Mouse (Mus musculus) hindbrain, embryonic 13.5 days (tissue): ENCODE results near the gene Kcnq2. TPM values are rescaled to one million over a fixed set of nuclear protein-coding genes. Genes with fewer than 3 reads are reported as not detected.

ENCODE experiments used
- ATAC-seq: fragments of 200-750 bp; cut with Nextera tagmentation; 2 replicates; pipeline ENCODE4 v1.8.0; 2017; ENCODE audit warnings: moderate TSS enrichment; ENCODE audit not compliant: low FRiP score
- H3K27ac ChIP-seq: fragments of 300-500 bp; sonication (generic); 2 replicates; pipeline ENCODE4 v1.5.1; 2015; ENCODE audit warnings: inconsistent platforms, mild to moderate bottlenecking, moderate library complexity
- H3K27me3 ChIP-seq: fragments of 300-500 bp; sonication (generic); 2 replicates; pipeline ENCODE4 v1.6.1; 2015; ENCODE audit warnings: mild to moderate bottlenecking, inconsistent platforms
- H3K36me3 ChIP-seq: fragments of 300-500 bp; sonication (generic); 2 replicates; pipeline ENCODE4 v1.6.1; 2015; ENCODE audit warnings: mild to moderate bottlenecking, inconsistent platforms
- H3K4me1 ChIP-seq: fragments of 300-500 bp; sonication (generic); replicated peaks from 2 replicates; pipeline ENCODE4 v1.6.1; 2015; ENCODE audit warnings: inconsistent platforms
- H3K4me2 ChIP-seq: fragments of 300-500 bp; sonication (generic); 2 replicates; pipeline ENCODE4 v1.6.1; 2015; ENCODE audit warnings: inconsistent platforms, mild to moderate bottlenecking, moderate library complexity
- H3K4me3 ChIP-seq: fragments of 300-500 bp; sonication (generic); 2 replicates; pipeline ENCODE4 v1.5.1; 2015; ENCODE audit warnings: mild to moderate bottlenecking, inconsistent platforms
- H3K9ac ChIP-seq: fragments of 300-500 bp; sonication (generic); 2 replicates; pipeline ENCODE4 v1.6.1; 2015; ENCODE audit warnings: mild to moderate bottlenecking, inconsistent platforms
- H3K9me3 ChIP-seq: fragments of 300-500 bp; sonication (generic); 2 replicates; pipeline ENCODE4 v1.6.1; 2016; ENCODE audit warnings: inconsistent platforms
- WGBS: fragments of 180-500 bp; shearing (Covaris S2); methylation state at CpG from one replicate; pipeline ENCODE4 v1.1.7; 2015; 5-methylcytosine and 5-hydroxymethylcytosine counted together
- polyA plus RNA-seq: library from polyadenylated mRNA; unstranded; fragments of >200 nt; fragmentation: Nextera tagmentation; extraction: Ambion mirVana; gene quantifications from 2 replicates; pipeline ENCODE4 v1.2.1, GENCODE M21; 2015

The Kcnq2 gene
- polyA plus RNA-seq, 1 experiment from 2014 or later, result 50.0 TPM

DNA sequence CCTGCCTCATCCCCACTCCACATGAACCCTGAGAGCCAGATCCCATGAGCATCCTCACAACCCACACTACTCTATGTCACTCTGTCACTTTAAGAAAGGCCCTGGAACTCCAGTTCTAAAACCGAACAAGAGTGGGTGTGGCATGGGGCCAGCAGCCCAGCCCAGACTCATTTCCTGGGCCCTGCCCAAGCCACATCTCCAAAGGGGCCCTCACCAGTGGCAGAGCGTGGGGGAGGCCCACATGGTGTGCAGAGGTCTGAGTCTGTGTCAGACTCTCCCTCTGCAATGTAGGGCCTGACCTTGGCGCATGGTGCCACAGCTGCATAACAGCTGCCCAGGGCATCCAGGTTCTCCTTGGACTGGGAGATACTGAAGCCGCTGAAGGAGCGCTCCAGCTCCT, 54.2 kb downstream of the Kcnq2 start:
- no peak overlapping the region for H3K9ac ChIP-seq
- H3K4me1 ChIP-seq, result peaks cover 10% of the 10 kb centered on the region; the same call in 1 of the 2 replicates
- no peak overlapping the region for H3K4me3 ChIP-seq
- H3K27ac ChIP-seq, result no peak overlapping the region
- H3K27me3 ChIP-seq, result no peaks in the 10 kb centered on the region
- no peak overlapping the region for H3K4me2 ChIP-seq
- no peaks in the 10 kb centered on the region for H3K9me3 ChIP-seq
- peaks cover 76% of the 10 kb centered on the region for H3K36me3 ChIP-seq
- no peak; the same call in 1 of the 2 replicates for ATAC-seq
- 73% methylated on average over 5 of the region's 5 CpGs for WGBS

DNA sequence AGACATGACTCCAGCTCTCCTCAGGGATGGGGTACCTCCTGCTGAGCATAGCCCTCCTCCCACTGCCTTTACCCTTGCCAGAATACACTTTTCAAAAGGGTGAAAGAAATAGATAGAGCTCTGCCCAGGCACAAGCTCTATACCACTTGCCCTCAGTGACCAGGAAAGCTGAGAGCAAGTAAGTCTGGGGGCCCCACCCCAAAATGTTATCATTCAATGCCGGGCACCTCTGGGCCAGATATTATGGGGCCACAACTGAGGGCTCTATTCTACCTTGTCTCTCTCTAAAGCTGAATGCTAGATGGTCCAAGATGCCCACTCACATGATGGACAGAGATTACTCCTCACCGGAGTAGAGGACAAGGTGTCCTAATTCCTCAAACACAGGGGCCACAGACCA, 55.6 kb downstream of the Kcnq2 start:
- Histone ChIP-seq H3K27me3 (no peaks in the 10 kb centered on the region), H3K4me2 (no peak overlapping the region), H3K27ac (no peak overlapping the region), H3K9me3 (no peaks in the 10 kb centered on the region), H3K36me3 (peaks cover 64% of the 10 kb centered on the region), H3K4me1 (peaks cover 13% of the 10 kb centered on the region; the same call in 1 of the 2 replicates), H3K9ac (no peak overlapping the region), H3K4me3 (no peak overlapping the region)
- 85% methylated on average over 2 of the region's 2 CpGs for WGBS
- ATAC-seq, result no peak

DNA sequence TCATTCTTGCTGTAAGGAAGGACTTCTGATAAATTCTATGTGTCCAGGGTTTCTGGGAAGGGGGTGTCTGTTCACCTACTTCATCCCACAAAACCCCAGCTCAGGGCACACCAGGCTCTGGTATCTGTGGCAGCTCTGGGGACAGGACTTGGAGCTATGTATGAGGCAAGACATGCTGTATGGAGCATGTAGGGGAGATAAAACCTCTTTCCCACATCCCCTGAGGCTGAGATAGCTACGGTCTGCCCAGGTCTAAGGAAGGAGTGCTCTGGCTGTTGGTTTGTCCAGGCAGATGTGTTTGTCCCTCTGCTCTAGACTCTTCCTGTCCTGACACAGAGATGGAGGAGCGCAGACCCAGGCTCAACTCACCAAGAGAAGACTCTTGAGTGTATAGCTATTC, 56.2 kb downstream of the Kcnq2 start:
- Histone ChIP-seq H3K36me3 (peaks cover 58% of the 10 kb centered on the region), H3K9ac (no peak overlapping the region), H3K4me1 (peaks cover 9% of the 10 kb centered on the region; the same call in 1 of the 2 replicates), H3K27me3 (no peaks in the 10 kb centered on the region), H3K4me3 (no peak overlapping the region), H3K27ac (no peak overlapping the region), H3K9me3 (no peaks in the 10 kb centered on the region), H3K4me2 (no peak overlapping the region)
- WGBS, result 92% methylated on average over 2 of the region's 2 CpGs
- no peak for ATAC-seq

DNA sequence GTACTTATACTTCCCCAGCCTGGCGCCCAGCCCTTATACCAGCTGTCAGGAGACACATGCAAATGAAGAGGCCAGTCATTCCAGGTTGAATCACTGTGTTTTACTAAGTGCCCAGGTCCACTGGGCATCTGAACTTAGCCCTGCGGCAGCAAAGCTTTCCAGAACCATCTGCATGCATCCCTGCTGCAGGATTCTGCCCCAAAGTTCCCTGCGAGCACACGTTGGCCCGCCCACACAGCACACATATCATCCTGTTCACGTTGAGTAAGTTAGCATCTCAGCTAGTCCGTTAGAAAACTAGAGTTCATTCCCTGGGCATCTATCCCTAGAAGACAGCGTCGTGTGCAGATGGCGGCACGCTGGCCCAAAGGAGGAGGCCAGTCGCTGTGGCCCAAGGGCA, 59.6 kb downstream of the Kcnq2 start:
- no peak overlapping the region for H3K9ac ChIP-seq
- H3K4me3 ChIP-seq, result no peak overlapping the region
- no peak overlapping the region for H3K4me2 ChIP-seq
- H3K9me3 ChIP-seq, result no peaks in the 10 kb centered on the region
- peaks cover 5% of the 10 kb centered on the region; the same call in 1 of the 2 replicates for H3K4me1 ChIP-seq
- H3K36me3 ChIP-seq, result peaks cover 25% of the 10 kb centered on the region
- no peak for ATAC-seq
- H3K27me3 ChIP-seq, result no peaks in the 10 kb centered on the region
- WGBS, result 85% methylated on average over 12 of the region's 12 CpGs
- H3K27ac ChIP-seq, result no peak overlapping the region; the same call in 1 of the 2 replicates

GRCm38 (mm10) chr2:181072403-181072714, 62.7 kb downstream of the Kcnq2 start:
- Histone ChIP-seq H3K36me3 (0 out of 2 replicates have a peak, but pooled peaks cover 3% of the 10 kb centered on the region), H3K4me2 (no peak overlapping the region), H3K4me3 (no peak overlapping the region), H3K27me3 (no peaks in the 10 kb centered on the region), H3K9ac (no peak overlapping the region), H3K4me1 (peaks cover 5% of the 10 kb centered on the region; the same call in 1 of the 2 replicates), H3K9me3 (no peaks in the 10 kb centered on the region), H3K27ac (no peak overlapping the region)
- WGBS, result 3% methylated on average over 1 of the region's 1 CpGs
- ATAC-seq, result 0 out of 2 replicates have a peak, but pooled peaks have one; percentile 14

DNA sequence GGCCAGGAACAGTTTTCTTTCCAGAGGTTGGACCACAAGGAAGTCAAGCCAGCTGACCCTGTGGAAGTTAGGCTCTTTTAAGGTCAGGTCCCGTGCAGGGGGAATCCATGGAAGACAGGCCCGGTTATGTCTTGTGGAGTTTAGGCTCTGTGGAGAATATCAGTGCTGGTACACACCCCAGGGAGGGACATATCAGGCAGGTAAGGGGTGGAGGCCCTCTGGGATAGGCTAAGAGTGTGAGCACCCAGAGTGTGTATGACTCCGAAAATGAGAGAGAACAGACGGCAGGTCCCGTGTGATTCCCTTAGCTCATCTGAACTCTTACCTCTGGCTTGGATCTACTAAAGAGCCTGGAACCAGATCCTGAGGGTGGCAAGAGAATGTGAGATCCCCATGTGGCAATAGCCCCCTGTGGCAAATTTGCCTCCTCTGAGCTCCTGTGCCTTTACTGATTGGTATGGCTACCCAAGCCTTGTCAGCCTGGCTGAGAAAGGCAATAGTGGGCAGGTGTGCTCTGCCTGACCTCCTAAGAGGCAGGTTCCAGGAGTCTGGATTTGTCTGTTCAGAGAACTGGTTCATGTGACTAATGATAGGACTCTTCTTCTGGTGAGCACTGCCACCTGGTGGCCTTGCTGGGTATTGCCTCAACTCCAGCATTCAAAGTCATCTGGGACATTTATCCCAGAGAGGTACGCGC, 63.2 kb downstream of the Kcnq2 start:
- no peak overlapping the region for H3K4me2 ChIP-seq
- H3K27me3 ChIP-seq, result no peaks in the 10 kb centered on the region
- WGBS, result 61% methylated on average over 7 of the region's 7 CpGs
- H3K4me1 ChIP-seq, result peaks cover 5% of the 10 kb centered on the region; the same call in 1 of the 2 replicates
- no peaks in the 10 kb centered on the region for H3K9me3 ChIP-seq
- peak; percentile 67; the same call in 1 of the 2 replicates for ATAC-seq
- H3K36me3 ChIP-seq, result 0 out of 2 replicates have a peak, but pooled peaks cover 3% of the 10 kb centered on the region
- H3K9ac ChIP-seq, result no peak overlapping the region
- H3K27ac ChIP-seq, result no peak overlapping the region
- no peak overlapping the region for H3K4me3 ChIP-seq

DNA sequence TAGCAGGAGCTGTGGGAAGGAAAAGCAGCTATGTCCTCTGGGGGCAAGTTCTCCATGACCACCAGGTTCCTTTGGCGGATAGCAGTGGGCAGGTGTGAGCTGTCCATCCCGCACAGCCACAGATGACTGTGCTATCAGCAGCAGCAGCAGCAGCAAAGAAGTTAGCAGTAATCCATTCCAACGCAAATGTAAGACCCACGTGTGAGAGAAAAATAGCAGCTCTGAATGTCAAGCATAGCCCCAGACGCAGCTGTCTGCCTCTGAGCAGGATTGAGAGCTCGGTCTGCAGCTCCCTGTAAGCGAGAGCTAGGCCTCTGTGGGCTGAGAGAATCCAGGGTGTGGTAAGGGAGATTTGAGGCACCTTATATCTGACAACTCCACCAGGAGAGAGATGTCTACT, 65.0 kb downstream of the Kcnq2 start:
- 67% methylated on average over 7 of the region's 7 CpGs for WGBS
- no peaks in the 10 kb centered on the region for H3K27me3 ChIP-seq
- ATAC-seq, result no peak

DNA sequence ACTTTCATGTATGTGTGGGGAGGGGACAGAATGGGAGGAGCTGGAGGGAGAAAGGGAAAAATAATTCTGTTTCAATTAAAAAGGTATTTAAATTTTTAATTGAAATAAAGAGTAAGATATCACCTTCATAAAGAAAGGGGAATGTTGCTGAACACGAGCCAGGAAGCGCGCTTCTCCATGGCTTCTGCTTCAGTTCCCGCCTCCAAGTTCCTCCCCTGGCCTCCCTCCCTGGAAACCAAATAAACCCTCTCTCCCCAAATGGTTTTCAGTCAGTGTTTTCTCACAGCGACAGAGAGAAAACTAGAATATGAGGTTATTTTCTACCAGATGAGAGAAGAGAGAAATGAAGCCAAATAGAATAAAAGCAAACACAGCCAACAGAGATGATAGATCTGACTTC, 66.6 kb downstream of the Kcnq2 start:
- WGBS, result 77% methylated on average over 5 of the region's 5 CpGs
- Histone ChIP-seq H3K27ac (no peak overlapping the region), H3K27me3 (no peaks in the 10 kb centered on the region), H3K4me2 (no peak overlapping the region), H3K4me1 (no peaks in the 10 kb centered on the region), H3K36me3 (no peaks in the 10 kb centered on the region), H3K9ac (no peak overlapping the region), H3K9me3 (no peaks in the 10 kb centered on the region), H3K4me3 (no peak overlapping the region)
- ATAC-seq, result no peak

More for the DNA sequence above, 65.0 kb downstream of the Kcnq2 start:
- no peak overlapping the region for H3K4me2 ChIP-seq
- H3K36me3 ChIP-seq, result no peaks in the 10 kb centered on the region
- H3K9ac ChIP-seq, result 0 out of 2 replicates have a peak overlapping the region, but pooled peaks have one; percentile 8
- H3K4me1 ChIP-seq, result no peaks in the 10 kb centered on the region
- H3K9me3 ChIP-seq, result no peaks in the 10 kb centered on the region
- no peak overlapping the region for H3K4me3 ChIP-seq
- H3K27ac ChIP-seq, result 0 out of 2 replicates have a peak overlapping the region, but pooled peaks have one; percentile 8

DNA sequence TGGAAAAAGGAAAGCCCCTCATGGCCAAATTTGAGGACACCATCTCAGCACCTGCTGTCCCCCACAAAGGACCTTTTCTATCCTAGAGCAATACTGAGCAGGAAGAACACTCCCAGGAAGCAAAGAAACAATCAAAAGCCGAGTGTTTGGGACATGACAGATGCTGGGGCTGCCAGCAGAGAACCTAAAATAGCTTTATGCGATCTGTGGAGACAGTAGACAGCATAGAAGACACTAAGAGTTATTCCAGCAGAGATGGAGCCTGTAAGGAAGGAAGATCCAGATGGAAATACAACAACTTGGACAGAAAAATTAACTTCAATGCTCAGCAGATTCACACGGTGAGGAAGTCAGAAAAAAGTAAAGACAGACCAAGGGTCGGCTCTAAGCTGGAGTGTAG, 69.3 kb downstream of the Kcnq2 start:
- no peaks in the 10 kb centered on the region for H3K36me3 ChIP-seq
- H3K9ac ChIP-seq, result no peak overlapping the region
- H3K9me3 ChIP-seq, result no peaks in the 10 kb centered on the region
- 0 out of 2 replicates have a peak, but pooled peaks cover 9% of the 10 kb centered on the region for H3K27me3 ChIP-seq
- ATAC-seq, result no peak
- no peak overlapping the region for H3K4me2 ChIP-seq
- no peak overlapping the region for H3K27ac ChIP-seq
- no peak overlapping the region for H3K4me3 ChIP-seq
- WGBS, result 76% methylated on average over 4 of the region's 4 CpGs
- H3K4me1 ChIP-seq, result no peaks in the 10 kb centered on the region

- Histone ChIP-seq H3K27me3 (0 out of 2 replicates have a peak, but pooled peaks cover 14% of the 10 kb centered on the region), H3K4me3 (no peak overlapping the region), H3K9ac (no peak overlapping the region), H3K4me1 (peaks cover 31% of the 10 kb centered on the region), H3K36me3 (no peaks in the 10 kb centered on the region), H3K27ac (no peak overlapping the region), H3K4me2 (no peak overlapping the region), H3K9me3 (no peaks in the 10 kb centered on the region)
- 13% methylated on average over 5 of the region's 5 CpGs for WGBS
- ATAC-seq, result peak; percentile 69; the same call in 1 of the 2 replicates
These were observed 75.0 kb downstream of the Kcnq2 start for GRCm38 (mm10) chr2:181060127-181060526.

- ATAC-seq, result no peak
- H3K36me3 ChIP-seq, result no peaks in the 10 kb centered on the region
- 0 out of 2 replicates have a peak overlapping the region, but pooled peaks have one; percentile 1 for H3K9ac ChIP-seq
- H3K27me3 ChIP-seq, result 0 out of 2 replicates have a peak, but pooled peaks cover 14% of the 10 kb centered on the region
- H3K27ac ChIP-seq, result no peak overlapping the region
- H3K4me3 ChIP-seq, result no peak overlapping the region
- no peaks in the 10 kb centered on the region for H3K9me3 ChIP-seq
- peaks cover 31% of the 10 kb centered on the region for H3K4me1 ChIP-seq
- no peak overlapping the region for H3K4me2 ChIP-seq
- 22% methylated on average over 3 of the region's 3 CpGs for WGBS
These were observed 76.9 kb downstream of the Kcnq2 start for GRCm38 (mm10) chr2:181058193-181058592.

GRCm38 (mm10) chr2:181057341-181057740, 77.8 kb downstream of the Kcnq2 start:
- 35% methylated on average over 8 of the region's 8 CpGs for WGBS
- no peak overlapping the region for H3K4me2 ChIP-seq
- H3K9me3 ChIP-seq, result no peaks in the 10 kb centered on the region
- no peak overlapping the region for H3K27ac ChIP-seq
- no peak overlapping the region for H3K4me3 ChIP-seq
- no peaks in the 10 kb centered on the region for H3K36me3 ChIP-seq
- no peak overlapping the region for H3K9ac ChIP-seq
- H3K27me3 ChIP-seq, result 0 out of 2 replicates have a peak, but pooled peaks cover 14% of the 10 kb centered on the region
- ATAC-seq, result 0 out of 2 replicates have a peak, but pooled peaks have one; percentile 29
- peaks cover 31% of the 10 kb centered on the region for H3K4me1 ChIP-seq

DNA sequence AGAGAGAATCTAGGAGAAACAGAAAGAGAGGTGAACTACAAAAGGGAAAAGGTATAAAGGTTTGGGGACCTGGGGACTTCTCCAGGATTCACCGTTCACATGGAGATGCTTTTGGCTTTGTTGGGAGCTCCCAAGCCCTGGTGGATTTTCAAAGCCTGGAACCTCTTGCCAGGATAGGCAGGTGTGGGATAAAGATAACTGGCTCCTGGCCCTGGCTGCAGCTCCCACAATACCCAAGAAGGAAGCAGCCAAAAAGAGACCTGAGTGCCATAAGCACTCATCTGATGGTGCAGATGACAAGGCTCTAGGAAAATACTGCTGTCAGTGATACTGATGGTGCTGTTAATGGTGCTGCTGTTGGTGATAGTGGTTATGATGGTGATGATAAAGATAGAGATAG, 82.9 kb downstream of the Kcnq2 start:
- H3K4me2 ChIP-seq, result no peak overlapping the region
- H3K9ac ChIP-seq, result no peak overlapping the region
- no peaks in the 10 kb centered on the region for H3K9me3 ChIP-seq
- no peak for ATAC-seq
- H3K4me3 ChIP-seq, result no peak overlapping the region
- 68% methylated on average over 1 of the region's 1 CpGs for WGBS
- peaks cover 29% of the 10 kb centered on the region for H3K4me1 ChIP-seq
- 0 out of 2 replicates have a peak, but pooled peaks cover 3% of the 10 kb centered on the region for H3K27me3 ChIP-seq
- no peak overlapping the region for H3K27ac ChIP-seq
- H3K36me3 ChIP-seq, result no peaks in the 10 kb centered on the region
